Mouse (Mus musculus) liver, embryonic 13.5 days (tissue): ENCODE measurements at regions not wholly inside any gene's neighbourhood (a gene's known extent, or its start where the extent isn't known, plus 50 kb on each side); places are given as distances from the start of the nearest gene placed in this dataset.

ENCODE experiments used
- ATAC-seq: fragments of 200-750 bp; cut with Nextera tagmentation; 2 replicates; pipeline ENCODE4 v1.8.0; 2017; ENCODE audit warnings: low read depth, mild to moderate bottlenecking, moderate number of reproducible peaks, moderate library complexity
- DNase-seq: peaks from one replicate; pipeline ENCODE4 v3.0.0; 2022
- H3K27ac ChIP-seq: fragments of 300-500 bp; sonication (generic); 2 replicates; pipeline ENCODE4 v1.5.1; 2015; ENCODE audit warnings: moderate library complexity, mild to moderate bottlenecking, inconsistent platforms
- H3K27me3 ChIP-seq: fragments of 300-500 bp; sonication (generic); 2 replicates; pipeline ENCODE4 v1.6.1; 2015; ENCODE audit warnings: mild to moderate bottlenecking, inconsistent platforms
- H3K36me3 ChIP-seq: fragments of 300-500 bp; sonication (generic); 2 replicates; pipeline ENCODE4 v1.6.1; 2015; ENCODE audit warnings: mild to moderate bottlenecking, inconsistent platforms
- H3K4me1 ChIP-seq: fragments of 300-500 bp; sonication (generic); replicated peaks from 2 replicates; pipeline ENCODE4 v1.6.1; 2015; ENCODE audit warnings: inconsistent platforms
- H3K4me2 ChIP-seq: fragments of 300-500 bp; sonication (generic); 2 replicates; pipeline ENCODE4 v1.6.1; 2015; ENCODE audit warnings: inconsistent platforms, mild to moderate bottlenecking, moderate library complexity
- H3K4me3 ChIP-seq: fragments of 300-500 bp; sonication (generic); replicated peaks from 2 replicates; pipeline ENCODE4 v1.5.1; 2015; ENCODE audit warnings: mild to moderate bottlenecking, inconsistent platforms
- H3K9ac ChIP-seq: fragments of 300-500 bp; sonication (generic); 2 replicates; pipeline ENCODE4 v1.6.1; 2015; ENCODE audit warnings: mild to moderate bottlenecking, inconsistent platforms
- H3K9me3 ChIP-seq: fragments of 300-500 bp; sonication (generic); replicated peaks from 2 replicates; pipeline ENCODE4 v1.6.1; 2016; ENCODE audit warnings: inconsistent platforms
- WGBS: fragments of 180-500 bp; shearing (Covaris S2); methylation state at CpG from one replicate; pipeline ENCODE4 v1.1.7; 2015; ENCODE audit not compliant: insufficient replicate concordance; 5-methylcytosine and 5-hydroxymethylcytosine counted together

DNA sequence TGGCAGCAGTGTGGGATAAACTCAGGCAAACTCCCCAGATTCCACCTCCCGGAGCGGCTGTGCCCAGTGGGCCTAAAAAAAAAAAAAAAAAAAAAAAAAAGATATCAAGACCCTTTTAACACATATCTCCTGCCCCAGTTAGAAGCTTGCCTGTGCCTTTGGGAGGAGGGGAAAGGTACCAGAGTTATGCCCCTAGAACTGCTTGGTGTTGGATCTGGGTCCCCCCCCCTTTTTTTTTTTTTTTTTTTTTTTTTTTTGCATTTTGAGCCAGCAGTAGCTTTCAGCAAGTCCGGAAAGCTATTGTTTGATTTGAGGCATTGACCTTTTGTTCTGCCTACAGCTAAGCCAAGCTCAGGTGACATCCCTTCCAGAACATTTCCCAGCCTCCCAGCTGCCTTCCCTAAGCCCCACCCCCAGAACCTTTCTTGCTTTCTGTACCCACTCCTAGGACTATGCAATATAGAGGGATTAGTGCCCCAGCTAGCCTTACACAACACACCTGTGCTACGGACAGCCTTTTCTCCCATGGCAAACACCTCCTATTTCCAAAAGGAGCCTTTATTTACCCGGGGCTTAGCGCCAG is 252.1 kb upstream of the Prok2 start:
- H3K9ac ChIP-seq = no peak overlapping the region
- no peak for ATAC-seq

DNA sequence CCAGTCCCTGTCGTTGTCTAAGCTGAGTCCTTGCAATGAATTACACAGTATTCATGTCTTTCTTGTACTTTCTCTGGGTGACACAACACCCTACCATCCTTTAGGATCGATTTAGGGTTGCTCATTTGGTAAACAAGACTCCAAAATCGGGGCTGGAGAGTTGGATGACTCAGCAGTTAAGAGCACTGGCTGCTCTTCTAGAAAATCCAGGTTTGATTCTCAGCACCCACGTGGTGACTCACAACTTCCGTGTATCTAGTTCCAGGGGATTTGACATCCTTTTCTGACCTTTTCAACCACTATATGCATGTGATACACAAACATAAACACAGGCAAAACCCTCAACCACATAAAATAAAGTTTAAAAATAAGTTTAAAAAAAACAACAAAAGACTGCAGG is 250.0 kb upstream of the Prok2 start:
- no peak overlapping the region for H3K4me3 ChIP-seq
- no peaks in the 10 kb centered on the region for H3K36me3 ChIP-seq
- DNase-seq (no peak), ATAC-seq (no peak)
- 39% methylated on average over 5 of the region's 5 CpGs for WGBS
- H3K4me1 ChIP-seq = no peaks in the 10 kb centered on the region
- no peak overlapping the region for H3K9ac ChIP-seq
- peaks cover 8% of the 10 kb centered on the region; the same call in 1 of the 2 replicates for H3K27me3 ChIP-seq
- no peak overlapping the region for H3K4me2 ChIP-seq
- no peaks in the 10 kb centered on the region for H3K9me3 ChIP-seq
- no peak overlapping the region for H3K27ac ChIP-seq

More for the DNA sequence above, 252.1 kb upstream of the Prok2 start:
- DNase-seq = no peak
- Histone ChIP-seq H3K27ac (no peak overlapping the region), H3K4me2 (no peak overlapping the region), H3K4me1 (no peaks in the 10 kb centered on the region), H3K36me3 (no peaks in the 10 kb centered on the region), H3K9me3 (no peaks in the 10 kb centered on the region), H3K4me3 (no peak overlapping the region), H3K27me3 (peaks cover 8% of the 10 kb centered on the region; the same call in 1 of the 2 replicates)
- whole genome bisulfite sequencing = 51% methylated on average over 6 of the region's 6 CpGs

DNA sequence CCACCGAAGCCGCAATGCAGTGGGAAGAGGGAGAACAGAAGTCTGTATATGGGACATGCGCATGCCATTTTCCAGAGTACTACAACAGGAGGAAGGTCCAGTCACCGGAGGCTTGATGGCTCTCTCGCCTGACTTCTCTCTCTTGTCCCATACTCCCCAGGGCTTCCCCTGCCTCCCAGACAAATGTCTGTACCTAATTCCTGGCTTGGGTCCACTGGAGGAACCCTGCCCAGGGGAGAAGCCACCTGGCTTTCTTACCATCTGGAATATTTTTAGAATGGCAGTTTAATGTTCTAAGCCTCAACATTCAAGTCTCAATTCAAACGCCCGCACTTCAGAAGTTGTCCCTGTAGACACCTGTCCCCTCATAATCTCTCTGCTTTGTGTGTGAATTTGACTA is 249.3 kb upstream of the Prok2 start:
- ATAC-seq = no peak
- H3K27me3 ChIP-seq = peaks cover 8% of the 10 kb centered on the region; the same call in 1 of the 2 replicates
- DNase-seq = no peak

DNA sequence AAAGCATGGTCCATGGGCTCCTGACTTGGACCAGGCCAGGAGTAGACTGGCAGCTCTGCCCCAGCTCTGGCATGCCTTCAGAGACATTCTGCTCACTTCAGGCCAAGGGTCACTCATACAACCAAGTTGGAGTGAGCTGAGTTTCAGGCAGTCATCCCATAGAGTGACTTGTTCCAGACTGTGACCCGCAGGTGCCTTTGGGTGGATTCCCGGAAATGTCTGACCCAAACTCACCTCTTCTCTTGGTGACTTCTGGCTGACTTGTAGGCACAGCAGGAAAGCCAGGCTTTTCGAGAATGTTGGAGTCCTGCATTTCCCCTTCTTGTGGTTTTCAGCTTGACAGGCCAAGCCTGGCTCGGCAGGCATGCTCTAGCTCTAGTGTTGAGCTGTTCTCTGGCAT is 248.3 kb upstream of the Prok2 start:
- no peaks in the 10 kb centered on the region for H3K4me1 ChIP-seq
- H3K9ac ChIP-seq = no peak overlapping the region
- no peaks in the 10 kb centered on the region for H3K9me3 ChIP-seq
- ATAC-seq = no peak
- H3K27ac ChIP-seq = no peak overlapping the region
- no peak for DNase-seq
- 45% methylated on average over 4 of the region's 4 CpGs for whole genome bisulfite sequencing
- no peak overlapping the region for H3K4me2 ChIP-seq
- peaks cover 8% of the 10 kb centered on the region; the same call in 1 of the 2 replicates for H3K27me3 ChIP-seq
- H3K4me3 ChIP-seq = no peak overlapping the region
- no peaks in the 10 kb centered on the region for H3K36me3 ChIP-seq

More for the DNA sequence above, 249.3 kb upstream of the Prok2 start:
- H3K9ac ChIP-seq = no peak overlapping the region
- no peak overlapping the region for H3K27ac ChIP-seq
- 75% methylated on average over 7 of the region's 7 CpGs for WGBS
- no peaks in the 10 kb centered on the region for H3K9me3 ChIP-seq
- no peaks in the 10 kb centered on the region for H3K4me1 ChIP-seq
- H3K36me3 ChIP-seq = no peaks in the 10 kb centered on the region
- H3K4me3 ChIP-seq = no peak overlapping the region
- no peak overlapping the region for H3K4me2 ChIP-seq

DNA sequence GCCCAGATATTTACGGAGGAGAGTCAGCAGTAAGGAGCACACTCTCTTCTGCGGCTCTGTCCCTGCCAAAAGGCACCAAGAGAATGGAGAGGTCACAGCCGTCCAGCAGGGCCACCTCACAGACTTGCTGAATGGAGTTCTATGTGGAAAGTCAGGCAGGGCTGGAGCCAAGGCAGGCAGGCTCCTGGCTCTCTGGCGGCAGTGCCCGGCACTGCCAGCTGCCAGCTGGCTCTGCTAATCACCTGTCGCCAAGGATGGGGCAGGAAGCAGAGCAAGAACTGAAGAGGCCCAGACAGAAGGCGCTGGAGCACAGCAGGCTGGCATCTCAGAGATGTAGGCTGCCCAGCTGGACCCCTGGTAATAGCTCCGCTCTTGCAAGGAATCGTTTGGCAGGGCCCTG is 245.2 kb upstream of the Prok2 start:
- Histone ChIP-seq H3K36me3 (no peaks in the 10 kb centered on the region), H3K27me3 (peaks cover 9% of the 10 kb centered on the region; the same call in 1 of the 2 replicates), H3K9me3 (no peaks in the 10 kb centered on the region), H3K4me1 (no peaks in the 10 kb centered on the region), H3K4me2 (no peak overlapping the region), H3K4me3 (no peak overlapping the region), H3K9ac (no peak overlapping the region), H3K27ac (no peak overlapping the region)
- DNase-seq = no peak
- 45% methylated on average over 9 of the region's 9 CpGs for WGBS
- no peak for ATAC-seq

DNA sequence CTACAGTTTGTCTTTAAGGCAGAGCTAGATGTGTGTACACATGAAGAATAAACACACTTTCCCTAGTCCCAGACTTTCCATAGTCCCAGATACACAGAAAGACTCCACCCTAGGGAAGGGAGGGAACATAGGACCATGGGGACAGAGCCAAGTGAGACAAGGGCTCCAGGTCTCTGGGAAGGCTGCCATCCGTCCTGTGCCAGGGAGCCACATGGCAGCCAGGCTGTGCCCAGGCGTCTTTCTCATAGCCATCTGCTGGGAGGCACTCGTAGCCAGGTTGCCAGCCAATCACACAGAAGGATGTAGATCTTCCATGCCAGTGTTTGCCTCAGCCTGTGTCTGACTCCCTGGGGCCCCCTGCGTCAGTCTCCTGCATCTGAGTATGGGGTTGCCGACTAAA is 242.7 kb upstream of the Prok2 start:
- peaks cover 8% of the 10 kb centered on the region; the same call in 1 of the 2 replicates for H3K27me3 ChIP-seq
- H3K27ac ChIP-seq = no peak overlapping the region
- no peaks in the 10 kb centered on the region for H3K4me1 ChIP-seq
- DNase-seq = no peak
- no peaks in the 10 kb centered on the region for H3K36me3 ChIP-seq
- H3K4me3 ChIP-seq = no peak overlapping the region
- H3K4me2 ChIP-seq = no peak overlapping the region
- H3K9me3 ChIP-seq = no peaks in the 10 kb centered on the region
- WGBS = 39% methylated on average over 5 of the region's 5 CpGs
- H3K9ac ChIP-seq = no peak overlapping the region
- ATAC-seq = no peak

DNA sequence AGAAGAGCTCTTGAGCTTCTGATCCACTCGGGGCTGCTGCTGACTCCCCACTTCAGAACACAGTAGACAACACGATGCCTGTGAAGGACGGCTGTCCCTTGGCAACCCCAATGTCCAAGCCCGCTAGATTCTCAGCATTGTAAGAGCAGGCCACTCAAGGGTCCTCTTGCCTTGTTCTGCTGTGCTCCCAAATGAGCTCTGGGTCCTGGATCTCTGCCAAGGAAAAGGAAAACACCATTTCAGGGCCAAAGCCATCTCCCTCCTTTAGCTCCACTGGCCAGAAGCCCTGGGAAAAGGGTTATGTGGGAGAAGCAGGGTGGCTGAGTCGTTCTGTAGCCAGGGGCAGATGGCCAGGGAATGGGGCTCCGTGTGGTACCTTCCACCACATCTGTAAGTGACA is 241.3 kb upstream of the Prok2 start:
- no peak for ATAC-seq
- Histone ChIP-seq H3K4me3 (no peak overlapping the region), H3K27me3 (peaks cover 7% of the 10 kb centered on the region; the same call in 1 of the 2 replicates), H3K9me3 (no peaks in the 10 kb centered on the region), H3K4me2 (no peak overlapping the region), H3K4me1 (no peaks in the 10 kb centered on the region), H3K36me3 (no peaks in the 10 kb centered on the region), H3K9ac (no peak overlapping the region), H3K27ac (no peak overlapping the region)
- WGBS = 64% methylated on average over 6 of the region's 6 CpGs
- no peak for DNase-seq

DNA sequence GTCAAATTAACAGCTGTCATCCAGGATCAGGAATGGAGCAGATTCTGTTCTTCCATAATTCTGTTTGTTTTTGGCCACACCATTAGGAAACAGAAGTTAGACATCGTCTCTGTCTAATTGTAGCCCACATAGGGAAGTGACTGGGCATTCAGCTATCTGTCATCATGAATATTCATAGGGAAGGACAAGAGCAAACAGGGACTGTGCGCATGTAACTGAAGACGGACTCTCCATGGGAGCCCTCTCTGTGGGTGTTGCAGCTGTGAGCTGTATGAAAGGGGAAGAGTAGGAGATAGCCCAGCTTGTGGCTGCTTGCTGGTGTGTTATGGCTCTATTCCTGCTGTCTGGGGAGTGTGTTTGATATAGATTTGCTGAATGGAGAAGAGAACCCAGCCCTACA is 238.3 kb upstream of the Prok2 start:
- no peak for DNase-seq
- no peaks in the 10 kb centered on the region for H3K4me1 ChIP-seq
- no peaks in the 10 kb centered on the region for H3K9me3 ChIP-seq
- H3K4me2 ChIP-seq = no peak overlapping the region
- ATAC-seq = no peak
- H3K36me3 ChIP-seq = no peaks in the 10 kb centered on the region
- H3K9ac ChIP-seq = no peak overlapping the region
- no peak overlapping the region for H3K4me3 ChIP-seq
- no peak overlapping the region for H3K27ac ChIP-seq
- WGBS = 57% methylated on average over 3 of the region's 3 CpGs
- peaks cover 25% of the 10 kb centered on the region for H3K27me3 ChIP-seq

DNA sequence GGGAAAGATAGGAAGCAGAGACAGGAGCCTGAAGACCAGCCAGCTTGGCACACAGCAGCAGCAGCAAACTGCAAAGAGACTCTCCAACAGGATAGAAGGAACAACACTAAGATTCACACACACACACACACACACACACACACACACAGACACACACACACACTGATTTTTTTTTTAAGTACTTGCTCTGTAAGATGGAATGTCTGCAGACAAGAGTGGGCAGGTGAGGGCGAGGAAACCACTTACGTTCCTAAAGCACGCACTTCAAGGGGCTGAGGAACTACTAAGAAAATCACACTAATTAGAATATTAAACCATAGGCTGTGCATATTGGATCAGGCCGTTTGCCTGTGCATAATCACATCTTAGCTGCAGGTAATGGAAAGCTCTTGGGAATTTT is 237.8 kb upstream of the Prok2 start:
- no peak overlapping the region for H3K4me2 ChIP-seq

DNA sequence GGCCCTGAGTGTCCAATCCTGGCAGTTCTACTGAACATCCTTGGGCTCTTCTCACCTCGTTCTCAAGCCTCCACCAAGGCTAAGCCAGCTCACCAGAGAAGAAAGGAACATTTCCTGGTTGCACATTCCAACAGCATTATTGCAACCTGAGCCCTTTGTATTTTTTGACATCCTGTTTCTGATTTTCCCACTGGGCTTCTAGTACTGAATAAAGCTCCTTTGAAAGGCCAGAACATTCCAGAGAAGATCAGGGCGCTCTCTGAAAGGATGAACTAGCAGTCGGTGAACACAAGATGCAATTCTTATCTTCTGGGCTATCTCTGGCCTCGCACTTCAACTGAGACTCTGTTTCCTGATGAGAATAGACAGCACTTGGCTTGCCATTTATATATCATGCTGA is 233.2 kb upstream of the Prok2 start:
- no peak overlapping the region for H3K4me3 ChIP-seq
- no peak overlapping the region for H3K9ac ChIP-seq
- WGBS = 33% methylated on average over 4 of the region's 4 CpGs
- H3K9me3 ChIP-seq = no peaks in the 10 kb centered on the region
- no peak overlapping the region for H3K27ac ChIP-seq
- no peaks in the 10 kb centered on the region for H3K4me1 ChIP-seq
- ATAC-seq (no peak), DNase-seq (no peak)
- H3K27me3 ChIP-seq = peaks cover 24% of the 10 kb centered on the region
- no peak overlapping the region for H3K4me2 ChIP-seq
- no peaks in the 10 kb centered on the region for H3K36me3 ChIP-seq

More for the DNA sequence above, 237.8 kb upstream of the Prok2 start:
- H3K36me3 ChIP-seq = no peaks in the 10 kb centered on the region
- no peak for ATAC-seq
- WGBS = 67% methylated on average over 4 of the region's 4 CpGs
- no peak overlapping the region for H3K4me3 ChIP-seq
- H3K9ac ChIP-seq = no peak overlapping the region
- peaks cover 20% of the 10 kb centered on the region for H3K27me3 ChIP-seq
- no peaks in the 10 kb centered on the region for H3K9me3 ChIP-seq
- H3K4me1 ChIP-seq = no peaks in the 10 kb centered on the region
- no peak for DNase-seq
- H3K27ac ChIP-seq = no peak overlapping the region

DNA sequence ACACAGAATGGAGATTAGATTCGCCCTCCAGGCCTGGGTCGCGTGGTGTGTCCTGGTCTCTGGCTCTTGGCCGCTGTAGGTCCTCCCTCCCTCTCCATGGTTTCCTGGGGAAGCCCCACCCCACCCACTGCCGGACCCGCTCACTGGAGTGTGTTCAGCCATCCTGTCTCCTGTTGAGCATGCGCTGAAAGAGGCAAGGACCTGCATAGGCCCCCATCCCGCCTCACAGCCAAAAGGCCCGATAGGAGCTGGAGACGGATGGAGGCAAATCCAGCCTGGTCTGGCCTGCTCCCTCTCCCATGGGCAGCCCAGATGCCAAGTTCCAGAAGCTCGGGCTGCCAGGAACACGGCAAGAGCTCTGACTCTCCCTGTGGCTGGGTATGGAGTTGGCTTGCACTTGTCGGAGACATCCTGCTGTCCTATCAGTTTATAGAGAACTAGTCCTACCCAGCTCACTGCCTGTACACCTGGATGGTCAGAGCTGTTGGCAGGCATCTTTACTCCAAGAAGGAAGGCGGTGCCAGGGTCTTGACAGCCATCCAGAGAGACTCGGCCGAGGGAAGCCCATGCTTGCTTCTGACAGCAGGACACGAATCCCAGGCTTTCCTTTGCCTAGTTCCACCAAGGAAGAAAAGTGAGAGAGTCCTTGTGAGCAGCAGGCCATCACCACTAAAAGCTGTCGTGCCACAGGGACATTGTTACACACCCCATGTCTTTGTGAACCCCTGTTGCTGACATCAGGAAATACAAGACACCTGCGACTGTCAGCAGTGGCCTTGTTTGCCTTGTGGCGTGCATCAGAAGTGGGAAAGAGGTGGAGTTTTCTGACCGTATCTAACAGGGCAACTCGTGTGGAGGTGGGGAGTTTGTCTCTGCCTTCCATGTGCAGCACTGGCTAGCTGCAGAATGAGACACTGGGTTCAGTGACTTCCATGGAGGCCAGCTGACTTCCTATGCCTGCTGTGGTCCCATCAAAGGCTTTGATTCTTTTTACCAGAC is 228.9 kb upstream of the Prok2 start:
- Histone ChIP-seq H3K4me2 (no peak overlapping the region), H3K9me3 (no peaks in the 10 kb centered on the region), H3K27me3 (peaks cover 9% of the 10 kb centered on the region; the same call in 1 of the 2 replicates), H3K4me3 (no peak overlapping the region), H3K27ac (no peak overlapping the region), H3K36me3 (no peaks in the 10 kb centered on the region), H3K9ac (no peak overlapping the region), H3K4me1 (no peaks in the 10 kb centered on the region)
- ATAC-seq (no peak; the same call in 1 of the 2 replicates), DNase-seq (no peak)
- WGBS = 61% methylated on average over 22 of the region's 22 CpGs
